Mouse (Mus musculus): Measurements from ENCODE around the gene Retreg3. TPM values are rescaled to one million over a fixed set of nuclear protein-coding genes. Genes with fewer than 3 reads are reported as not detected.
A peak's percentile ranks its signal among the peaks of the same experiment; 100 is the strongest.

The Retreg3 gene
- polyA plus RNA-seq, 1 experiment from 2014 or later: 7.2 TPM

GRCm38 (mm10) chr11:101141088-101141487 lies 21.4 kb upstream of the Retreg3 start:
- Histone ChIP-seq H3K4me3 (ENCODE audit: low read depth, low read length) (no peak overlapping the region), H3K9me3 (ENCODE audit: control insufficient read depth, low read length) (no peaks in the 10 kb centered on the region), H3K36me3 (ENCODE audit: control insufficient read depth, insufficient read depth, low read length) (no peaks in the 10 kb centered on the region), H3K27me3 (replicated peaks; ENCODE audit: control insufficient read depth, insufficient read depth, low read length) (0 out of 2 replicates have a peak, but pooled peaks cover 7% of the 10 kb centered on the region), H3K4me2 (ENCODE audit: low read length) (no peak overlapping the region), H3K4me1 (replicated peaks; ENCODE audit: control insufficient read depth, insufficient read depth, low read length) (peaks cover 13% of the 10 kb centered on the region), H3K9ac (ENCODE audit: low read length) (no peak overlapping the region), H3K27ac (ENCODE audit: low read depth) (no peak overlapping the region)
- WGBS: 80% methylated on average over 8 of the region's 8 CpGs
- ATAC-seq (replicated peaks; ENCODE audit: low FRiP score, low TSS enrichment, low read depth): no peak
- DNase-seq (ENCODE audit: low spot score): no peak

GRCm38 (mm10) chr11:101140164-101140819 lies 20.6 kb upstream of the Retreg3 start:
- Histone ChIP-seq H3K27ac (ENCODE audit: low read depth) (no peak overlapping the region), H3K4me2 (ENCODE audit: low read length) (peak overlapping the region; percentile 46), H3K9ac (ENCODE audit: low read length) (no peak overlapping the region), H3K4me1 (replicated peaks; ENCODE audit: control insufficient read depth, insufficient read depth, low read length) (peaks cover 13% of the 10 kb centered on the region), H3K4me3 (ENCODE audit: low read depth, low read length) (peak overlapping the region; percentile 15; the same call in 1 of the 2 replicates), H3K27me3 (replicated peaks; ENCODE audit: control insufficient read depth, insufficient read depth, low read length) (0 out of 2 replicates have a peak, but pooled peaks cover 7% of the 10 kb centered on the region), H3K36me3 (ENCODE audit: control insufficient read depth, insufficient read depth, low read length) (no peaks in the 10 kb centered on the region), H3K9me3 (ENCODE audit: control insufficient read depth, low read length) (no peaks in the 10 kb centered on the region)
- DNase-seq (ENCODE audit: low spot score): peak; percentile 65
- WGBS: 52% methylated on average over 27 of the region's 27 CpGs
- no peak for ATAC-seq (replicated peaks; ENCODE audit: low FRiP score, low TSS enrichment, low read depth)

GRCm38 (mm10) chr11:101138536-101139181 lies 19.0 kb upstream of the Retreg3 start:
- H3K9me3 ChIP-seq (ENCODE audit: control insufficient read depth, low read length): no peaks in the 10 kb centered on the region
- peak overlapping the region; percentile 41 for H3K4me2 ChIP-seq (ENCODE audit: low read length)
- peaks cover 10% of the 10 kb centered on the region; the same call in 1 of the 2 replicates for H3K4me1 ChIP-seq (replicated peaks; ENCODE audit: control insufficient read depth, insufficient read depth, low read length)
- WGBS: 17% methylated on average over 15 of the region's 15 CpGs
- no peak overlapping the region for H3K4me3 ChIP-seq (ENCODE audit: low read depth, low read length)
- H3K9ac ChIP-seq (ENCODE audit: low read length): no peak overlapping the region
- 0 out of 2 replicates have a peak, but pooled peaks cover 7% of the 10 kb centered on the region for H3K27me3 ChIP-seq (replicated peaks; ENCODE audit: control insufficient read depth, insufficient read depth, low read length)
- peak; percentile 74 for DNase-seq (ENCODE audit: low spot score)
- H3K27ac ChIP-seq (ENCODE audit: low read depth): 0 out of 2 replicates have a peak overlapping the region, but pooled peaks have one; percentile 35
- H3K36me3 ChIP-seq (ENCODE audit: control insufficient read depth, insufficient read depth, low read length): no peaks in the 10 kb centered on the region
- peak; percentile 34; the same call in 1 of the 2 replicates for ATAC-seq (replicated peaks; ENCODE audit: low FRiP score, low TSS enrichment, low read depth)

GRCm38 (mm10) chr11:101137000-101137399 lies 17.3 kb upstream of the Retreg3 start:
- peaks cover 10% of the 10 kb centered on the region; the same call in 1 of the 2 replicates for H3K4me1 ChIP-seq (replicated peaks; ENCODE audit: control insufficient read depth, insufficient read depth, low read length)
- H3K4me3 ChIP-seq (ENCODE audit: low read depth, low read length): no peak overlapping the region
- no peaks in the 10 kb centered on the region for H3K9me3 ChIP-seq (ENCODE audit: control insufficient read depth, low read length)
- ATAC-seq (replicated peaks; ENCODE audit: low FRiP score, low TSS enrichment, low read depth) (no peak), DNase-seq (ENCODE audit: low spot score) (no peak)
- no peak overlapping the region for H3K9ac ChIP-seq (ENCODE audit: low read length)
- no peak overlapping the region for H3K27ac ChIP-seq (ENCODE audit: low read depth)
- WGBS: 76% methylated on average over 7 of the region's 7 CpGs
- no peak overlapping the region for H3K4me2 ChIP-seq (ENCODE audit: low read length)
- H3K27me3 ChIP-seq (replicated peaks; ENCODE audit: control insufficient read depth, insufficient read depth, low read length): 0 out of 2 replicates have a peak, but pooled peaks cover 7% of the 10 kb centered on the region
- no peaks in the 10 kb centered on the region for H3K36me3 ChIP-seq (ENCODE audit: control insufficient read depth, insufficient read depth, low read length)

- no peaks in the 10 kb centered on the region for H3K27me3 ChIP-seq (replicated peaks; ENCODE audit: control insufficient read depth, insufficient read depth, low read length)
- no peak overlapping the region for H3K9ac ChIP-seq (ENCODE audit: low read length)
- ATAC-seq (replicated peaks; ENCODE audit: low FRiP score, low TSS enrichment, low read depth) (no peak), DNase-seq (ENCODE audit: low spot score) (no peak)
- H3K4me3 ChIP-seq (ENCODE audit: low read depth, low read length): no peak overlapping the region
- H3K27ac ChIP-seq (ENCODE audit: low read depth): no peak overlapping the region
- H3K9me3 ChIP-seq (ENCODE audit: control insufficient read depth, low read length): 0 out of 2 replicates have a peak, but pooled peaks cover 4% of the 10 kb centered on the region
- no peaks in the 10 kb centered on the region for H3K36me3 ChIP-seq (ENCODE audit: control insufficient read depth, insufficient read depth, low read length)
- H3K4me2 ChIP-seq (ENCODE audit: low read length): no peak overlapping the region
- peaks cover 10% of the 10 kb centered on the region; the same call in 1 of the 2 replicates for H3K4me1 ChIP-seq (replicated peaks; ENCODE audit: control insufficient read depth, insufficient read depth, low read length)
- WGBS: 76% methylated on average over 13 of the region's 13 CpGs
These were observed 14.6 kb upstream of the Retreg3 start for GRCm38 (mm10) chr11:101134217-101134865.

GRCm38 (mm10) chr11:101133037-101133436 lies 13.3 kb upstream of the Retreg3 start:
- Histone ChIP-seq H3K9ac (ENCODE audit: low read length) (no peak overlapping the region), H3K9me3 (ENCODE audit: control insufficient read depth, low read length) (0 out of 2 replicates have a peak, but pooled peaks cover 4% of the 10 kb centered on the region), H3K36me3 (ENCODE audit: control insufficient read depth, insufficient read depth, low read length) (no peaks in the 10 kb centered on the region), H3K27me3 (replicated peaks; ENCODE audit: control insufficient read depth, insufficient read depth, low read length) (no peaks in the 10 kb centered on the region), H3K4me1 (replicated peaks; ENCODE audit: control insufficient read depth, insufficient read depth, low read length) (peaks cover 4% of the 10 kb centered on the region; the same call in 1 of the 2 replicates), H3K4me2 (ENCODE audit: low read length) (no peak overlapping the region), H3K4me3 (ENCODE audit: low read depth, low read length) (no peak overlapping the region), H3K27ac (ENCODE audit: low read depth) (no peak overlapping the region)
- no peak for DNase-seq (ENCODE audit: low spot score)
- no peak for ATAC-seq (replicated peaks; ENCODE audit: low FRiP score, low TSS enrichment, low read depth)
- 67% methylated on average over 12 of the region's 12 CpGs for WGBS

GRCm38 (mm10) chr11:101131701-101132100 lies 12.0 kb upstream of the Retreg3 start:
- Histone ChIP-seq H3K9ac (ENCODE audit: low read length) (no peak overlapping the region), H3K27ac (ENCODE audit: low read depth) (no peak overlapping the region), H3K4me2 (ENCODE audit: low read length) (no peak overlapping the region), H3K9me3 (ENCODE audit: control insufficient read depth, low read length) (0 out of 2 replicates have a peak, but pooled peaks cover 4% of the 10 kb centered on the region), H3K27me3 (replicated peaks; ENCODE audit: control insufficient read depth, insufficient read depth, low read length) (no peaks in the 10 kb centered on the region), H3K4me3 (ENCODE audit: low read depth, low read length) (no peak overlapping the region), H3K4me1 (replicated peaks; ENCODE audit: control insufficient read depth, insufficient read depth, low read length) (peaks cover 4% of the 10 kb centered on the region; the same call in 1 of the 2 replicates), H3K36me3 (ENCODE audit: control insufficient read depth, insufficient read depth, low read length) (peaks cover 3% of the 10 kb centered on the region)
- DNase-seq (ENCODE audit: low spot score) (no peak), ATAC-seq (replicated peaks; ENCODE audit: low FRiP score, low TSS enrichment, low read depth) (no peak)
- WGBS: 89% methylated on average over 6 of the region's 6 CpGs

GRCm38 (mm10) chr11:101131187-101131586 lies 11.5 kb upstream of the Retreg3 start:
- Histone ChIP-seq H3K9ac (ENCODE audit: low read length) (no peak overlapping the region), H3K36me3 (ENCODE audit: control insufficient read depth, insufficient read depth, low read length) (peaks cover 8% of the 10 kb centered on the region), H3K27me3 (replicated peaks; ENCODE audit: control insufficient read depth, insufficient read depth, low read length) (no peaks in the 10 kb centered on the region), H3K4me2 (ENCODE audit: low read length) (no peak overlapping the region), H3K4me3 (ENCODE audit: low read depth, low read length) (no peak overlapping the region), H3K9me3 (ENCODE audit: control insufficient read depth, low read length) (0 out of 2 replicates have a peak, but pooled peaks cover 4% of the 10 kb centered on the region), H3K27ac (ENCODE audit: low read depth) (no peak overlapping the region), H3K4me1 (replicated peaks; ENCODE audit: control insufficient read depth, insufficient read depth, low read length) (peaks cover 4% of the 10 kb centered on the region; the same call in 1 of the 2 replicates)
- 69% methylated on average over 2 of the region's 2 CpGs for WGBS
- DNase-seq (ENCODE audit: low spot score) (no peak), ATAC-seq (replicated peaks; ENCODE audit: low FRiP score, low TSS enrichment, low read depth) (no peak)

Data from intestine, embryonic 14.5 days (tissue).